Mouse (Mus musculus): ENCODE results near the gene Pip4k2b.

The Pip4k2b gene

DNA sequence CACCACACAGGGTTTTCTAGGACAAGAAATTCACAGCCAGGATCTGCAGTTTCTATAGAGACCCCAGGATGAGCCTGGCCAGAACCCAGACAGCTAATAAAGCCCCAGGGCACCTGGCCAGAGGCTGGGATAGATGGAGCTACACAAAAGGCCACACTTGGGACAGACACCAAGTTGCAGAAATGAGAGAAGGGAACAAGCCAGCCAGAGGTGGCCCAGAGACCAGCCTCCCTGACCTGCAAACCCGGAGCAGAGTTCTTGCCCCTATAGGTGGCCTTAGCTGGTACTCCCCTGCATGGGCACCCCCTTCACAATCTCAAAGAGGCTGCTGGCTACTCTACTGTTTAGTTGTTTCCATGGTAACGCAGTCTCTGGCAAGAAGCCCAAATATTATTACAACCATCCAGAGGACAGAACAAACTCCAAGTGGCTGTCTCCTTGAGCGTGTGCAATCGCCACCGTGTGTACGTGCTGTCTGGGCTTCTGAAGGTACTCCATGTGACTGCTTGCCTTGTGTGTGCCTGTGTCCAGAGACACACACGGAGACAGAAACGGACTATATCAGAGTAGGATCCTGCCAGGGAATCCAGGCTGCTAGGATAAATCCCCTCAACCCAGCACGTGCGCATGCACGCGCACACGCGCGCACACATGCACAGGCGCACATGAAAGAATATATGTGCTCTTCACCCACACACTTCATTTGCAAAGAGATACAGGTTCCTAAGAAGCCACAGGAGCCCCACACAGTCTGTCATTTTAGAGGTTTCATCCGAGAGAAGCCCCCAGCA, 49.4 kb downstream of the Pip4k2b start:
- no peak for DNase-seq (ENCODE audit: extremely low spot score, low spot score)

- DNase-seq (ENCODE audit: extremely low spot score, low spot score) = no peak
Measured at GRCm38 (mm10) chr11:97694435-97694834, 50.1 kb downstream of the Pip4k2b start.

- peak; percentile 79 for DNase-seq (ENCODE audit: extremely low spot score, low spot score)
Measured at GRCm38 (mm10) chr11:97689861-97690260, 54.6 kb downstream of the Pip4k2b start.

DNA sequence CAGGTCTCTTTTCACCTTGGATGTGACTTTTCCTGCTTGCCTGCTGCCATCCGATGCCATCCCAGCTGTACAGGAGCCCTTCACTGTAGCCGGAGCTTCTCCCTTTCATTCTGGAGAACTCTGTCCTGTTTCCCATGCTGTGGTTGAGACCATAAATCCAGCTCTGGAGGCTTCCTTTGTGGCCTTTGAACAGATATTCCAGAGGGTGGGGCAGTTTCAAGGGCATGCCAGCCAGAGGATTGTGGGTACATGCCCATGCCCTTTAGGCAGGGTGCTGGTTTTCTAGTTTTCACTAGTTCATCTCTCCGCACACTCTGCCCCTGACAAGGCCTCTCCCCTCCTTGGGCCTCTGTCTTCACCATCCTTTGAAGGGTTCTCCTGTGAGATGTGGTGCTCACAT, 57.4 kb downstream of the Pip4k2b start:
- DNase-seq (ENCODE audit: extremely low spot score, low spot score) = no peak

GRCm38 (mm10) chr11:97686322-97686908, 58.1 kb downstream of the Pip4k2b start:
- DNase-seq (ENCODE audit: extremely low spot score, low spot score) = no peak

GRCm38 (mm10) chr11:97685613-97686321, 58.7 kb downstream of the Pip4k2b start, which contains the start of gene Cisd3:
Gene Cisd3 (plus strand): TSS chr11:97685826.
- peak; percentile 85 for DNase-seq (ENCODE audit: extremely low spot score, low spot score)

DNA sequence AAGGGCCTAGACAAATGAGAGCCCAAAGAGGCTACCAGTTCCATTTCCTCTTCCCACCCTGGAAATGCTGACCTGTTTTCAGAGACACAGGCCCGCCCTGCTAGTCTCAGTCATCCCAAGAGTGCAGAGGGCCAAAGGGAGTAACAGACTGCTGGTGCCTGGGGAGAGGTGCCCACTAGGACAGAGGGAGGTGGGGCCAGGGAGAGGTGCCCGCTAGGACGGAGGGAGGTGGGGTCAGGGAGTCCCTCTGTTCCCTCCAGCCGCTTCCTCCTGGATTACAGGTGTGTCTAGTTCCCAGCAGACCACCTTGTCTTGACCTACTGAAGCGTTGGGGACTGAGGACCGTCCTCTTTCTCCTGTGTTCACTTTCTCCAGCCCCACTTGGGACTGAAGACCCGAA, 59.7 kb downstream of the Pip4k2b start:
- DNase-seq (ENCODE audit: extremely low spot score, low spot score) = no peak

- no peak for DNase-seq (ENCODE audit: extremely low spot score, low spot score)
Measured at GRCm38 (mm10) chr11:97684063-97684680, 60.3 kb downstream of the Pip4k2b start.

DNA sequence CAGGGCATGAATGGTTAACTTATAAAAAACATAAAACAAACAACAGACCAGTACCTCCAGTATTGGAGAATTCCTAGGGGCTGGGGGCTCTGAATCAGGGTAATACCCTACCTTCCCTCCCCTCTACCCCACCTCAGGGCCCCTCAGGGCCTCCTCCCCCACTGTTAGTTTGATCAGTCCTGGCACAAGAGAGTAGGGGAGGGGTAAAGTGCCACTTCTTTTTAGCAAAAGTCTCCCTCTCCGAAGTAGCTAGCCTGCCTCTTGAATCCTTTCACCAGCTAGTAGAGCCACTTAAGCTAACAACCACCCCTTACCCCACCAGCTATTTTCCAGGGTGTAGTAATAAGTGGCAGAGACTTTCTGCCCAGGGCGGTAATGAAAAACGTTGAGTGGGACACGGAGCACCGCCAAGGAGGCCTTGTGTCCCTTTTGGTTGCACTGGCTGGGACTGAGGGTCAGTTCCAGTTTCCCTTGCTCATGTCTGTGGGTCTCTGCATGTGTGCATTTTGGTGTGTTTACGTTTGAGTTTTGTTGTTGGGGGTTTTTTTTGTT, 61.9 kb downstream of the Pip4k2b start:
- no peak for DNase-seq (ENCODE audit: extremely low spot score, low spot score)

DNA sequence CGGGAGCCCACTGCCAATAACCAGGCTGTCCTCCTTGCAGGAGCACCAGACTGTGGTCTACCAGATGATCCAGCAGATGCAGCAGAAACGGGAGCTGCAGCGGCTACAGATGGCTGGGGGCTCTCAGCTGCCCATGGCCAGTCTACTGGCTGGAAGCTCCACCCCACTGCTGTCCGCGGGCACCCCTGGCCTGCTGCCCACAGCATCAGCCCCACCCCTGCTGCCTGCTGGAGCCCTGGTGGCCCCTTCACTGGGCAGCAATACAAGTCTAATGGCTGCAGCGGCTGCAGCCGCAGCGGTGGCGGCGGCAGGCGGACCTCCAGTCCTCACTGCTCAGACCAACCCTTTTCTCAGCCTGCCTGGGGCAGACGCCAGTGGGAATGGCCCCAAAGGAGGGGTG, 64.1 kb downstream of the Pip4k2b start:
- no peak for DNase-seq (ENCODE audit: extremely low spot score, low spot score)

DNA sequence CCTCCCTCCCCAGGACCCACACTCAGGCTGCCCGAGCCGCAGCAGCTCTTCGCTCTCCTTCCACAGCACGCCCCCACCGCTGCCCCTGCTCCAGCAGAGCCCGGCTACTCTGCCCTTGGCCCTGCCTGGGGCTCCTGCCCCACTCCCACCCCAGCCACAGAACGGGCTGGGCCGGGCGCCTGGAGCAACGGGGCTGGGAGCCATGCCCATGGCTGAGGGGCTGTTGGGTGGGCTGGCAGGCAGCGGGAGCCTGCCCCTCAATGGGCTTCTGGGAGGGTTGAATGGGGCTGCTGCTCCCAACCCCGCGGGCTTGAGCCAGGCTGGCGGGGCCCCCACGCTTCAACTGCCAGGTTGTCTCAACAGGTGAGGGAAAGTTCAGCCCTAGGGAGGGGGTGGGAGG, 66.2 kb downstream of the Pip4k2b start:
- DNase-seq (ENCODE audit: extremely low spot score, low spot score) = no peak

GRCm38 (mm10) chr11:97677842-97678241, 66.7 kb downstream of the Pip4k2b start:
- DNase-seq (ENCODE audit: extremely low spot score, low spot score) = no peak

- DNase-seq (ENCODE audit: extremely low spot score, low spot score) = no peak
Measured at GRCm38 (mm10) chr11:97677381-97677780, 67.1 kb downstream of the Pip4k2b start.

DNA sequence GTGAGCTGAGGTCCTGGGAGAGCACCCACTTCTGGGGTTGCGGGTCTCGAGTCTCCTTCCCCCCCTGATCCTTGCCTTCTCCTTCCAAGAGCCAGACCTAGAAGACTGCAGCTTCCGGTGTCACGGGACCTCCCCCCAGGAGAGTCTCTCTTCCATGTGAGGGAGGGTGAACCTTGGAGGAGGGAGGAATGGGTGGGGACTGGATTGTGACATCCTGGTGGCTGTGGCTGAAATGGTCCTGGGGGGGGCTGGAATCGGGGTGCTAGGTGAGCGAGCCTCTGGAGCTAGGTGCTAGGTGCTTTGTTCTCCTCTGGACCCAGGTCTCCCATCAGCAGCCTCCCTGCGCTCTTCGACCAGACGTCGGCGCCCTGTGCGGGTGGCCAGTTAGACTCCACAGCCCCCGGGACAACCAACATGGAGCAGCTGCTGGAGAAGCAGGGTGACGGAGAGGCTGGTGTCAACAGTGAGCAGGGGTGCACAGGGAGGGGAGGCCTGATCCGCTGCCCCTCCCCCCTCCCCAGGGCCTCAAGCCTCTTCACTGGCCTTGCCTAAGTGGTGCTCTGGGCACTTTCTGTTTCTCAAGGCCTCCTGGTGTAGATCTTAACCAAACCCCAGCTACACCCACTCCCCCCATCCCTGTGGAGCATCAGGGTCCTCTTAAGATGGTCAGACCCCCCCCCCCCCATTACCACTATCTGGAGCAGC, 68.3 kb downstream of the Pip4k2b start:
- DNase-seq (ENCODE audit: extremely low spot score, low spot score) = no peak

DNA sequence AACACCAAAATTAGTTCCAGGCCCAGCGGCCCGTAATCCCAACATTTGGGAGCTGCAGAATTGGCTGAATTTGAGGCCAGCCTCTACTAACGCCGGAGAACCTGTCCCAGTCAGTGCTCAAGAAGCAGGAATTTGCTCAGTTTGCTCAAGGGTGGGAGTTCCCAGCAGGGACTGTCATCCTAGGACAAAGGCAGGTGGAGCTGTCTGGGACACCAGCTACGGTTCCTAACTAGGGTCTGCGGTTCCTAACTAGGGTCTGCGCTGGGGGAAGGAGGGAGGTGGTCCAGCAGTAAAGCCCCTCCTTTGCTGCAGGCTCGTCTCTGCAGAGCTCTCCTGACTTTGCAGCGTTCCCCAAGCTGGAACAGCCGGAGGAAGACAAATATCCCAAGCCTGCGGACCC, 71.4 kb downstream of the Pip4k2b start:
- no peak for DNase-seq (ENCODE audit: extremely low spot score, low spot score)

GRCm38 (mm10) chr11:97671177-97671527, 73.4 kb downstream of the Pip4k2b start:
- no peak for DNase-seq (ENCODE audit: extremely low spot score, low spot score)

GRCm38 (mm10) chr11:97670234-97671176, 74.0 kb downstream of the Pip4k2b start:
- DNase-seq (ENCODE audit: extremely low spot score, low spot score) = no peak

DNA sequence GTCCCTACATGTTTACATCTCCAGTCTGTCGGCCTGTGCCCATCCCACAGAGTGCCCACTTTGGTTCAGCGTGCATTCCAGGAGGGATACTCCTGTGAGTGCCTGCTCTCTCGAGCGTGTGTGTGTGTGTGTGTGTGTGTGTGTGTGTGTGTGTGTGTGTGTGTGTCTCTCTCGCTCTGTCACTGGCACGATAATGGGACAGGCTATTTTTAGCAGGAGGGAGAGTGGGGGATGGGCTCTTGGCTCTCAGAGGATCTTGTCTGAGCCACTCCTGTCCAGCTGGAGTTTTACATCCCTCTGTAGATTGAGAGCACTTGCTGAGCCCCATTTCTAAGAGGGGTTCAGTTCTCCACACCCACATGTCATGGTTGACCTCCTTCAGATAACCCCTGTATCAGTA, 74.7 kb downstream of the Pip4k2b start:
- no peak for DNase-seq (ENCODE audit: extremely low spot score, low spot score)

- no peak for DNase-seq (ENCODE audit: extremely low spot score, low spot score)
Measured at GRCm38 (mm10) chr11:97669268-97669667, 75.2 kb downstream of the Pip4k2b start.

GRCm38 (mm10) chr11:97668160-97668559, 76.3 kb downstream of the Pip4k2b start:
- no peak for DNase-seq (ENCODE audit: extremely low spot score, low spot score)
